Mouse (Mus musculus) kidney, postnatal 10 days (tissue): Measurements from ENCODE around the gene Adam4.
"Not testable (repeated sequence)": the region's sequence is repeated elsewhere in the genome, so short reads cannot be mapped to it uniquely, and the experiment has no call there.

ENCODE experiments used
- DNase-seq: peaks from one replicate; pipeline ENCODE4 v3.0.0; 2021; ENCODE audit warnings: mixed read lengths

Adam4 gene

DNA sequence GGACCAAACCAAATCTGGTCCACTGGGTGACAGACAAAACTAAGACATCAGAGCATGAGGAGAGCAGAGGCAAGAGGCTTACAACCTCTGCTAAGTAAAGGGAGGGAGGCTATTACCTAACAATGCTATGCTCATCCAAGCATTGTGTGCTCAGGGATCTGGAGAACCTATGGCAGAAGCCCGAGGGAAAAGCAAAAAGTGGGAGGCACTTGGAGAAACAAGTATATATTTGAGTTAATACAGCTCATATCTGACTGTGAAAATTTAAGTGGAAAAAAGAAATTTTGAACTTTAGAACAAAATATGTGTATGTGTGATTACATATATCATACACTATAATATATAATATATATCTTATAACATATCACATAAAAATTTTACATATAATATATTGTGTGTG, at the start of gene Adam4:
Gene Adam4 (minus strand): TSS at position 101 of the 400 bp plus-strand sequence.
- no peak for DNase-seq

DNA sequence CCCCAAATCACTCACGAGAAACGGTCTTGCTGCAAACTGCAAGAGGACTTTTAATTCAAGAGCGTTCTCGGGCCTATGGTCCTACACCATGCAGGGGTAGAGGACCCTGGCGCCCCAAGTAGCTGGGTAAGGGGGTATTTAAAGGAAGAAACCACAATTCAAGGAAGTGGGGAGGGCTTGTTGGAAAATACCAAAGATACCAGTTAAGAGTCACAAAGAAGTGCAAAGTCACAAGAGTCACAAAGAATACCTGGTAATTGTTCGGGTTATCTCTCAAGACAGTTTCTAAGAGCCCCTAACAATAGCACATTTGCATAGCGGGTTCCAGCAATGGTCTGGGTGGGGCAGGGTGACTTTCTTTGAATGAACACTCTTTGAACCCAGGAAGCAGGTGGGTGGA, 37.3 kb upstream of the Adam4 start:
- DNase-seq: not testable (repeated sequence)

DNA sequence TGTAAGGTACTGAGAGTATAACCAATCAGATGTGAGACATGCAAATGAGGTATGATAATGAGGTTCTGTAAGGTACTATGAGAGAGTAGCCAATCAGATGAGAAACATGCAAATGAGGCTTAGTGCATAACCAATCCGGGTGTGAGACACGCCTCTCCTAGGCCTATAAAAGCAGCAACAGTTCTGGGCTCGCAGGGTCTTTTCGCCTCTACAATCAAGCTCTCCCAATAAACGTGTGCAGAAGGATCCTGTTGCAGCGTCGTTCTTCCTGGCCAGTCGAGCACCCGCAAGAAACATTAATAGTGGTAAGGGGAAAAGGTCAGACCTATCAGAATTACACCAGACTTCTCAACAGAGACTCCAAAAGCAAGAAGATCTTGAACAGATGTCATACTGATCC, 17.2 kb upstream of the Adam4 start:
- DNase-seq: not testable (repeated sequence)

DNA sequence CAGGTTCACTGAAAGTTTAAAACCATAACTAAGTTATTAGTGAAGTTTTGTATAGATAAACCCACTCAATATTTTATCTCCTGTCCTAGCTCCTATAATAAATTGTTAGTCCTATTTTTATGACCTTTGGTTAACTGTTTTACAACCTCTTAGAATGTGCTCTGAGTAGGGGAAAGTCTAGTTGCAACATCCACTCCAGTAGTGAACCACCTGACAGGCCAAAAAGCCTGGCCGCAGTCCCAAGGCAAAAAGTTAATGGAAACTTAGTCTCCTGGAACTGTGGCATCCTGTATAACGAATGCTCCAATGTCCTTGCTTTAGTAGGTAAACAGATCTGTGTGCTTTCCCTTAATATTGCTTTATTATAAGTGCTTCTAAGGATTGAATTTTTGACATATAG, 13.0 kb upstream of the Adam4 start:
- not testable (repeated sequence) for DNase-seq

DNA sequence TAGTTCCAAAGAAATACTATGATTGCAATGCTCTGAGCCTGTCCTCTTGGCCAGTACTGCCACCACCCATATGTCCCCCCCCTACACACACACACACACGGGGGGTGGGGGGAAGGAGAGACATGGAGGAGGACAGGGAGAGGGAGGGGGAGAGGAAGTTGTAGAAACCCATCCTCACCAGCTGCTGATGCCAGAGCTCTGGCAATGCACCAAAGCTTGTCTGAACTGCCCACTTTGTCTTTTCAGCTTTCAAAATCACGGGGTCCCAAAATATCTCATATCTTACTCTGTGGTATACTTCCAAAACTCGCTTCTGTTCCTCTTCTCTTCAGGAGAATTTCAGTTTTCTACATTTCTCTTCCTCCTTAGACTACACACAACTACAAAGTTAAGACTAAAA, 8.5 kb downstream of the Adam4 start:
- no peak for DNase-seq

DNA sequence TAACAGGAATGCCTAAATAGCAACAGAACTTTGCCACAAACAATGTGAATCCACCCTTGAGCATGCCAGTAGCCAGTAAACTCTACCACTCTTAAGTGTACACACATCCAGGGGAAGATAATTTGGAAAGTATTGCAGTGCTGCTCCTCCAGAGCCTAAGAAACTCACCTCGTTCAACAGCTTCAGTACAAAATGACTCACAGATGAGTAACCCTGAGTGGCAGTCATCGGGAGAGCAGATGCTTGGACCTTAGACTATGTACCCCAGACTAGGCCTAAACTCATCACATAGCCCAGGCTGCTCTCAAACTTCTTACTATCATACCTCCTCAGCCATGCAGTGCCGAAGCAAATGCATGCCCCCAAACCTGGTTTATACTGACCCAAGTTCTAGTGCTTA, 12.8 kb downstream of the Adam4 start:
- no peak for DNase-seq

DNA sequence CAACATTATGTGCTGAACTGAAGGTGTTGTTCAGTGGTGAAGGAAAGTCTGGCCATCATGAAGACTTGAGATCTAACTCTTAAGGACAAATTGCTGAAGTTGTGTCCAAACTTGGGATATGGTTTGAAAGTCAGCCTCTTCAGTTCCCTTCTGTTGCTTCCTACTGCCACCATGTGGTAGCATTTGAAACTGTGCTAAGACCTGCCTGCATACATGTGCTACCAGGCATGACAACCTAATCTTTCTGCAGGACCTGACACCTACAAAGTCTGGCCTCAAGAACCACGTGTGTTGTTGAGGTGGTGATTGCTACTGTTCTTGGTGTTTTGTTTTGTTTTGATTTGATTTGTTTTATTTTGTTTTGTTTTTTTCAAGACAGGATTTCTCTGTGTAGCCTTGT, 19.6 kb downstream of the Adam4 start:
- DNase-seq: peak; percentile 78

DNA sequence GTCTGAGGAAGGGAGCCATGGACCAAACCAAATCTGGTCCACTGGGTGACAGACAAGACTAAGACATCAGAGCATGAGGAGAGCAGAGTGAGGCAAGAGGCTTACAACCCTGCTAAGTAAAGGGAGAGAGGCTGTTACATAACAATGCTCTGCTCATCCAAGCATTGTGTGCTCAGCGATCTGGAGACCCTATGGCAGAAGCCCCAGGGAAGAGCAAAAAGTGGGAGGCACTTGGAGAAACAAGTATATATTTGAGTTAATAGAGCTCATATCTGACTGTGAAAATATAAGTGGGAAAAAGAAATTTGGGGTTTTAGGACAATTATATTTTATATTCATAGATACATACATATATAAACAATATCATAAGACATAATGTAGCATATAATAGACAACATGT, 42.4 kb downstream of the Adam4 start, which contains the start of gene Gm4787:
Gene Gm4787 (minus strand): TSS at position 101 of the 400 bp plus-strand sequence.
- not testable (repeated sequence) for DNase-seq
